Mouse (Mus musculus) forebrain, embryonic 13.5 days (tissue): Measurements from ENCODE around the gene Ttc7. TPM values are rescaled to one million over a fixed set of nuclear protein-coding genes. Genes with fewer than 3 reads are reported as not detected.
A peak's percentile ranks its signal among the peaks of the same experiment; 100 is the strongest.

ENCODE experiments used
- ATAC-seq: fragments of 200-750 bp; cut with Nextera tagmentation; 2 replicates; pipeline ENCODE4 v1.8.0; 2017
- H3K27ac ChIP-seq: fragments of 300-500 bp; sonication (generic); 2 replicates; pipeline ENCODE4 v1.5.1; 2015; ENCODE audit warnings: inconsistent platforms, mild to moderate bottlenecking, moderate library complexity
- H3K27me3 ChIP-seq: fragments of 300-500 bp; sonication (generic); 2 replicates; pipeline ENCODE4 v1.6.1; 2015; ENCODE audit warnings: mild to moderate bottlenecking, inconsistent platforms
- H3K36me3 ChIP-seq: fragments of 300-500 bp; sonication (generic); 2 replicates; pipeline ENCODE4 v1.6.1; 2015; ENCODE audit warnings: mild to moderate bottlenecking, inconsistent platforms; ENCODE audit not compliant: poor library complexity, severe bottlenecking
- H3K4me1 ChIP-seq: fragments of 300-500 bp; sonication (generic); 2 replicates; pipeline ENCODE4 v1.6.1; 2015; ENCODE audit warnings: inconsistent platforms
- H3K4me2 ChIP-seq: fragments of 300-500 bp; sonication (generic); 2 replicates; pipeline ENCODE4 v1.6.1; 2015; ENCODE audit warnings: inconsistent platforms, mild to moderate bottlenecking, moderate library complexity
- H3K4me3 ChIP-seq: fragments of 300-500 bp; sonication (generic); 2 replicates; pipeline ENCODE4 v1.5.1; 2015; ENCODE audit warnings: mild to moderate bottlenecking, inconsistent platforms
- H3K9ac ChIP-seq: fragments of 300-500 bp; sonication (generic); 2 replicates; pipeline ENCODE4 v1.6.1; 2015; ENCODE audit warnings: mild to moderate bottlenecking, inconsistent platforms
- H3K9me3 ChIP-seq: fragments of 300-500 bp; sonication (generic); replicated peaks from 2 replicates; pipeline ENCODE4 v1.6.1; 2016; ENCODE audit warnings: inconsistent platforms
- WGBS: fragments of 180-500 bp; shearing (Covaris S2); methylation state at CpG from one replicate; pipeline ENCODE4 v1.1.7; 2015; 5-methylcytosine and 5-hydroxymethylcytosine counted together
- polyA plus RNA-seq: library from polyadenylated mRNA; unstranded; fragments of >200 nt; fragmentation: Nextera tagmentation; extraction: Ambion mirVana; gene quantifications from 2 replicates; pipeline ENCODE4 v1.2.1, GENCODE M21; 2015

Ttc7 gene
- polyA plus RNA-seq, 1 experiment from 2014 or later, result 5.1 TPM

- Histone ChIP-seq H3K9me3 (no peaks in the 10 kb centered on the region), H3K27ac (no peak overlapping the region), H3K27me3 (0 out of 2 replicates have a peak, but pooled peaks cover 5% of the 10 kb centered on the region), H3K36me3 (no peaks in the 10 kb centered on the region), H3K4me3 (no peak overlapping the region), H3K4me2 (no peak overlapping the region), H3K4me1 (peaks cover 10% of the 10 kb centered on the region), H3K9ac (no peak overlapping the region)
- no peak for ATAC-seq
- WGBS, result 73% methylated on average over 6 of the region's 6 CpGs
These were observed 13.2 kb upstream of the Ttc7 start for GRCm38 (mm10) chr17:87269454-87269853.

DNA sequence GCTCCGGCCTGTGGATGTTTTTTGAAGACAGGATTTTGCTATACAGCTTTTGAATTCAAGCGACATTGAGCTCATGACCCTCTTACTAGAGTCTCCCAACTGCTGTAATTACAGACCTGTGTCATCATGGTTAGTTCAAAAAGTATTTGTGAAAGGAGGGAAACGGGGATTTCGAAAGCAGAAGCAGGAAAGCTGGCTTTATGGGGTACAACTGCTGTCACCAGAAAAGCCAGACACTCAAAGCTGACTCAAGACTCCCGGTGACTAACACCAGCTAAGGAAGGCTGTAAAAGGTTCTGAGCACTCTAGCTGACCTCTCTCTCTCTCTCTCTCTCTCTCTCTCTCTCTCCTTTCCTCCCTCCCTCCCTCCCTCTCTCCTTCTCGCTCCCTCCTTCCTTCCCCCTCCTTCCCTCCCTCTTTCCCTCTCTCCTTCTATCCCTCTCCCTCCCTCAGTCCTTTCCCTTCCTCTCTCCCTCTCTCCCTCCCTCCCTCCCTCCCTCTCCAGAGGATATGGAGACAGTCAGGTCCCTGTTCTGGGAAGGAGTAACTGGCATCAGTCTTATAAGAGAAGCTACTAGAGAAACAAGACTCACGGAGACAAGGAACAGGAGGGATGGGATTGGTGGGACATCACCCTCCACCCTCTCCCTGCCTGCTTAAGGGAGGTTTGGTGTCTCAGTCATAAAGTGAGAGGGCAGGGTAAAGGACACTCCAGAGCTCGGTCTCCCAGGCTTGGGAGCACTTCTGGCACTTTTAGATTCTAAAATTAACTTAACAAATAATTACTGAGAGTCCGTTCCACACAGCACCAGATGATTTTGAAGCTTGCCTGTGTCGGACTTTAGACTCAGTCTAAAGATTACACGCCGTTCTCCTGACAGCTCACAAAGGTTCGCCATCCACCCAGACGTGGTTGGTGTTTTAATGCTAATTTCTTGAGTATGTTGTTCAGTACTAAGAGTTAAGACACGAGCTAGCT, 7.0 kb upstream of the Ttc7 start:
- no peak overlapping the region for H3K9ac ChIP-seq
- WGBS, result 65% methylated on average over 14 of the region's 15 CpGs
- H3K27ac ChIP-seq, result peak overlapping the region; percentile 40; the same call in 1 of the 2 replicates

GRCm38 (mm10) chr17:87282007-87282705, 530 bp upstream of the Ttc7 start:
- WGBS, result under 1% methylated on average over 44 of the region's 44 CpGs
- Histone ChIP-seq H3K4me3 (peak overlapping the region; percentile 61), H3K4me2 (peak overlapping the region; percentile 88), H3K36me3 (no peaks in the 10 kb centered on the region), H3K27me3 (peaks cover 43% of the 10 kb centered on the region), H3K9me3 (no peaks in the 10 kb centered on the region), H3K27ac (peak overlapping the region; percentile 37; the same call in 1 of the 2 replicates), H3K9ac (peak overlapping the region; percentile 78), H3K4me1 (peaks cover 26% of the 10 kb centered on the region)
- peak; percentile 76 for ATAC-seq

More for the DNA sequence above, 7.0 kb upstream of the Ttc7 start:
- ATAC-seq, result no peak
- Histone ChIP-seq H3K27me3 (peaks cover 8% of the 10 kb centered on the region; the same call in 1 of the 2 replicates), H3K9me3 (no peaks in the 10 kb centered on the region), H3K36me3 (no peaks in the 10 kb centered on the region), H3K4me3 (no peak overlapping the region), H3K4me2 (no peak overlapping the region), H3K4me1 (no peaks in the 10 kb centered on the region; the same call in 1 of the 2 replicates)

- Histone ChIP-seq H3K4me1 (peaks cover 29% of the 10 kb centered on the region), H3K27me3 (peaks cover 43% of the 10 kb centered on the region), H3K36me3 (no peaks in the 10 kb centered on the region), H3K9ac (peak overlapping the region; percentile 78), H3K27ac (peak overlapping the region; percentile 37; the same call in 1 of the 2 replicates), H3K4me2 (peak overlapping the region; percentile 88), H3K4me3 (peak overlapping the region; percentile 61), H3K9me3 (no peaks in the 10 kb centered on the region)
- ATAC-seq, result peak; percentile 73; the same call in 1 of the 2 replicates
- under 1% methylated on average over 52 of the region's 56 CpGs for WGBS
These were observed 519 bp downstream of the Ttc7 start for GRCm38 (mm10) chr17:87283055-87283754.

DNA sequence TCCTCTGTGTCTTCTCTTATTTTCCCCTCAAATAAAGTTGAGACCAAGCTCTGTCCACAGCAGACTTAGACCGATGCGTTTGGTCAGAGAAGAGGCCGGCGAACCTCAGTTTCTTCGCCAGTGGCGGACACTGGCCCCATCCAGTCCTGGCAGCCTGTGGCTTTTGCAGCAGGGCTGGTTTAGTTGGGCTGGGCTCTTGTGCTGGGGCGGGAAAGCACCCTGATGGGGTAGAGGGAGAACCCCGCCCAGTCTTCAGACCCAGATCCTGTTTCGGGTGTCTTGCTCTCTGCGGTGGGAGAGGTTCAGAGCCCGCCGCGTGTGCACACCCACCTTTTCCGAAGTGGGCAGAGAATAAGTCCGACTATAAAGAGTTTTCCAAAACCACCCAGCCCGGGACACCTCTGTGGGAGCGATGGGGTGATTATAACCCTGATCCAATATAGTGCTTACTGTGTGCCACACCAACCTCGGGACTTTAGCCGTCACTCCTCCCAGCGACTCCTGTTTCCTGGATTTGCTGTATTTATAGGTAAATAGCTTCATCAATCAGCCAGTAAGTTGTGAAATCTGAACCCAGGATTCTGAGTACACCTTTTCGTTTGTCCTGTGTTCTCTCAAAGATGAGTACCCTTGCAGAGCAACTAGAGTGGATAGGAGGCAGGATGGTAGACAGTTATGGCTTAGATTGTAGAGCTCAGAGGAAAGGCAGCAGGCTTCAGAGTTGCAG, 1.2 kb downstream of the Ttc7 start:
- peak overlapping the region; percentile 78; the same call in 1 of the 2 replicates for H3K9ac ChIP-seq
- no peaks in the 10 kb centered on the region for H3K9me3 ChIP-seq
- H3K4me2 ChIP-seq, result peak overlapping the region; percentile 88
- peak overlapping the region; percentile 61 for H3K4me3 ChIP-seq
- no peak for ATAC-seq
- H3K36me3 ChIP-seq, result no peaks in the 10 kb centered on the region
- no peak overlapping the region for H3K27ac ChIP-seq
- peaks cover 43% of the 10 kb centered on the region for H3K27me3 ChIP-seq
- H3K4me1 ChIP-seq, result peaks cover 31% of the 10 kb centered on the region
- 7% methylated on average over 21 of the region's 21 CpGs for WGBS

DNA sequence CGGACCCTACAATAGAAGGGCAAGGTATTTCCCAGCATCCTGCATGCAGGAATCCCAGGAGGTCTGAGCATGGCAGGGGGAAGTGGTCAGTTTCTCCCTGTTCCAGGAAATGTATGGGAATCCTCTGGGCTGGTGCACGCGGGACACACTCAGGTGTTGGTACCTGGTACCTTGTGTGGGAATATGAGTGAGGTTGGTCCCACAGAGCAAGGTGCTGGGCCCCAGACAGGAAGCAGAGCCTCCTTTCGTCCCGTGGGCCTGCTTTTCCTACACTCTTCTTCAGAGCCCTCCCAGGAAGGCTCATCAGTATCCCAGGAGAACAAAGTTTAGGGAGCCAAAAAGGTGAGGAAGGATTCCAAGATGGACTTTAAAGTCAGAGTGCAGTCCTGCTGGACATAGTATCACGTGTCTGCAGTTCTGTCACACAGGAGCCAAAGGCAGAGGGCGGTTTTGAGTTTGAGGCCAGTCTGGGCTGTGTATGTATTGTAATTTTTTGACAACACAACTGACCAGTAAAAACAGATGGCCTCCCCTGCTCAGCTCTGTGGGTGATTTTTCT, 1.9 kb downstream of the Ttc7 start:
- peaks cover 31% of the 10 kb centered on the region for H3K4me1 ChIP-seq
- no peaks in the 10 kb centered on the region for H3K9me3 ChIP-seq
- H3K4me3 ChIP-seq, result no peak overlapping the region
- peaks cover 43% of the 10 kb centered on the region for H3K27me3 ChIP-seq
- no peak overlapping the region for H3K9ac ChIP-seq
- no peak overlapping the region for H3K27ac ChIP-seq
- H3K36me3 ChIP-seq, result no peaks in the 10 kb centered on the region
- no peak for ATAC-seq
- 56% methylated on average over 7 of the region's 7 CpGs for WGBS
- peak overlapping the region; percentile 88 for H3K4me2 ChIP-seq

- no peak for ATAC-seq
These were observed 3.2 kb downstream of the Ttc7 start for GRCm38 (mm10) chr17:87285731-87286465.

GRCm38 (mm10) chr17:87286481-87287143, 3.9 kb downstream of the Ttc7 start:
- H3K9me3 ChIP-seq, result no peaks in the 10 kb centered on the region
- no peak overlapping the region for H3K4me2 ChIP-seq
- H3K4me3 ChIP-seq, result no peak overlapping the region
- H3K4me1 ChIP-seq, result peaks cover 24% of the 10 kb centered on the region
- H3K36me3 ChIP-seq, result no peaks in the 10 kb centered on the region
- WGBS, result 58% methylated on average over 8 of the region's 8 CpGs
- no peak overlapping the region for H3K9ac ChIP-seq
- H3K27ac ChIP-seq, result no peak overlapping the region
- peaks cover 35% of the 10 kb centered on the region for H3K27me3 ChIP-seq
- no peak for ATAC-seq

More at GRCm38 (mm10) chr17:87285731-87286465, 3.2 kb downstream of the Ttc7 start:
- peaks cover 31% of the 10 kb centered on the region for H3K4me1 ChIP-seq
- H3K4me3 ChIP-seq, result no peak overlapping the region
- no peak overlapping the region for H3K27ac ChIP-seq
- H3K36me3 ChIP-seq, result no peaks in the 10 kb centered on the region
- no peaks in the 10 kb centered on the region for H3K9me3 ChIP-seq
- no peak overlapping the region for H3K4me2 ChIP-seq
- H3K9ac ChIP-seq, result no peak overlapping the region
- peaks cover 35% of the 10 kb centered on the region for H3K27me3 ChIP-seq
- 82% methylated on average over 23 of the region's 23 CpGs for WGBS

GRCm38 (mm10) chr17:87287197-87287777, 4.6 kb downstream of the Ttc7 start:
- H3K4me1 ChIP-seq, result peaks cover 19% of the 10 kb centered on the region
- H3K4me2 ChIP-seq, result no peak overlapping the region
- no peaks in the 10 kb centered on the region for H3K9me3 ChIP-seq
- 40% methylated on average over 8 of the region's 8 CpGs for WGBS
- no peak overlapping the region for H3K9ac ChIP-seq
- H3K4me3 ChIP-seq, result no peak overlapping the region
- no peak overlapping the region for H3K27ac ChIP-seq
- H3K36me3 ChIP-seq, result no peaks in the 10 kb centered on the region
- no peak for ATAC-seq
- peaks cover 35% of the 10 kb centered on the region for H3K27me3 ChIP-seq

GRCm38 (mm10) chr17:87288131-87288530, 5.4 kb downstream of the Ttc7 start:
- Histone ChIP-seq H3K27ac (no peak overlapping the region), H3K27me3 (peaks cover 35% of the 10 kb centered on the region), H3K4me3 (no peak overlapping the region), H3K36me3 (no peaks in the 10 kb centered on the region), H3K9ac (no peak overlapping the region), H3K4me2 (no peak overlapping the region), H3K4me1 (peaks cover 19% of the 10 kb centered on the region), H3K9me3 (no peaks in the 10 kb centered on the region)
- 17% methylated on average over 12 of the region's 12 CpGs for WGBS
- ATAC-seq, result no peak
